Mouse (Mus musculus) T-helper 2 cell (primary cell): ENCODE measurements around the gene Vegfa.
"Not testable (repeated sequence)": the region's sequence is repeated elsewhere in the genome, so short reads cannot be mapped to it uniquely, and the experiment has no call there.

Experiments
- in situ Hi-C: fragments of 300-600 bp; cut with MboI, MseI; formaldehyde crosslinking; loops from one replicate; pipeline ENCODE4 v1.15.1; 2025; ENCODE audit warnings: high pct_unique_total_duplicates

Gene Vegfa

DNA sequence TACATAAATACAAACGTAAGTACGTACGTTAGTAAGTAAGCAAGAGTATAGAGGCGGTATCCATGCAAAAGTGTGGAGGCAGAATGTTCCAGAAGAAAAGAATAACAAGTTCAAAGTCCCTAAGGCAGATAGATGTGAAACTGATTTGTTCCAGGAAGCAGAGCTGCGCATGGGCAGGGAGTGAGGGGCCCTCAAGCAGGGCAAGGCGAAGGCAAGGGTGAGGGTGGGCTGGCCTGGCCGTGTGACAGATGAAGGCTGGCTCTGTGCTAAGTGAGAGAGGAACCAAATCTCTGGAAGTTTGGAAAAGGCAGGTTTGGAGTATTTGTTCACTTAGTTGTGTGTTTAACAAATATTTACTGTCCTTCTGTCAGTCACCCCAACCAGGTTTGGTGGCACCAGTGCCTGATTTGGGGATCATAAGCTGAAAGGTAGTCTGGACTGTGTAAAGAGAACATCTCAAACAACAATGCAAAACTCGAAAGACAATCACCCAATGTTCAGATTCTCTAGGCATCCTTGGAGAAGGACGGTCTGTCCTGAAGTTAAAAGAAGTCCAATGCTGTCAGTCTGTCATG lies 32.7 kb downstream of the Vegfa start:
- in situ Hi-C loops = no loop called here

DNA sequence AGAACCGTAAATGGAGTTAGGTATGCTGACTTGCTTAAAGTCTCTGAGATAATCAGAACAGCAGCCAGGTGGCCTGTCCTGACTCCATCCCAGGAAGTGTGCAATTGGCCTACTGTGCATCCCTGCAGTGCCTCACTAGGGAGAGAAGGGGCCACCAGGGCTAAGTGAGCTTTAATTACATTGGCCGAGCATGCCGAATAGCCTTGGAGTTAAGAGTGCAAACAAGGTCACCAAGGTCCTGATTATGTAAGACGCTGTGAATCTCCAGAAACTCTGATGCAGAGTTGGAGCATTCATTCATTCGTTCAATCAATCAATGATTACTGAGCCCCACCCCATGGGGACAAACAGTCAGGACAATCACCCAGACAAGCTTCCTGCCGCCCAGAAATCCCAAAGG lies 33.8 kb downstream of the Vegfa start:
- in situ Hi-C loops = no loop called here

DNA sequence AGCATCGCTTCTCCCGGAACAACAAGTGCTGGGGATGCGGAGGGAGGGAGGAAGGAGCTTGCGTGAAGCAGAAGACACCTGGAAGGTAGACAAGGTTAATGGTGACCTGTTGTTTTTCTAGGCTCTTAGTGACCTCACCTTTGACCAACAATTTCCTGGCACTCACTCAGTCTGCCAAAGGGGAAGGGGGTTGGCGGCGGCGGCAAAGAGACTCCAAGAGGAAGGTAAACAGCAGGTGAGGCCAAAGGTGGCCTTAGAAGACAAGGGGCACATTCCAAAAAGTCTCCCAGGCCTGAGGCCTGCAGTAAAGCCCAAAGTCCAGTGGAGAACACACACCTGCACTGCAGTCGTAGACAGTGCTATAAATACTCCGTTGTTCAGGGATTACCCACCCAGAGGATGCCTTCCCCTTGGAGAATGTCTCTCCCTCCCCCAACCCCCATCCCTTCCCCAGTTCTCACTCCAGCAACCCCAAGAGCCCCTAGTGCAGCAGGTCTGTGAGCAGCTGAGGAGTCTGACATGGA lies 35.2 kb downstream of the Vegfa start:
- in situ Hi-C loops = no loop called here

DNA sequence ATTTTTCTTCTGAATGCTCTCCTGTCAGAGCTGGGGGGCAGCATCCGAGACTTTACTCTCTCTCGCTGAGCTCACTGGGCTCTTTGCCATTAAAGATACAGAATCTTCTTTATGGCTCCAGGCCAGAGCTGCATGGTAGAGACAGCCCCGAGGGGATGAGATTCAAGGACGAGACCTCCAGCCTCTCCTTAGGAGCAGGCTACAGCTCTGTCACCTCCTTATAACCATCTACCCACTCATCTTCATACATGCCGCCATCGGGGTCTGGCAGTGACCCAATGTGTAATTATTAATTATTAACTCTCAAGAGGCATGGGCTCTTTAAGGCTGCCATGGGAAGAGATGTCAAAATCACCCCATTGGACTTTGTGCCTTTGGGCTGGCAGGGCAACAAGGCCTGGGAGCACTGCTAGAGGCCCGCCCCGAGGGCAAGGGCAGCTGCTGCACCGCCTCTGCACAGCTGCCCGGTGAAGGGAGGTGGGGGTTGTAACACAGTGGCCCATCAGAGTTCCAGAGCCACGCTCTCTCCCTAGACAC lies 37.8 kb downstream of the Vegfa start:
- in situ Hi-C loops = no loop called here

DNA sequence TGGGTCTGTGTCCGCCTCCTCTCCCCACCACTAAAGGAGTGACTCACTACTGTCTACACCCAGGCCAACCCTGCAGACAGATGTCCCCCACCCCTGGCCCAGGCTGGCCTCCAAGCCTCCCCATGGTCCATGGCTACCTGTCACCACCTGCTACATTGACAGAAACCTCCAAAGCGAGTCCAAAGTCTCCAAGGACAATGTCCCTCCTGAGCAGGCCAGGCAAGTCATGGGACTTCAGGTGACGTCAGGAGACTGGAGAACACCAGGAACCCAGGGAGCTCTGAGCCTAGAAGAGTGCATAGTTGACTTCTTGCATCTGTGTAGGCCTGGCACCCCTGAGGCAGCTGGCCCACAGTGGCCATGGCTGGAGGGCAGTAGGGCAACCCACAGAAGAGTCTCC lies 45.3 kb downstream of the Vegfa start:
- in situ Hi-C loops = no loop called here

DNA sequence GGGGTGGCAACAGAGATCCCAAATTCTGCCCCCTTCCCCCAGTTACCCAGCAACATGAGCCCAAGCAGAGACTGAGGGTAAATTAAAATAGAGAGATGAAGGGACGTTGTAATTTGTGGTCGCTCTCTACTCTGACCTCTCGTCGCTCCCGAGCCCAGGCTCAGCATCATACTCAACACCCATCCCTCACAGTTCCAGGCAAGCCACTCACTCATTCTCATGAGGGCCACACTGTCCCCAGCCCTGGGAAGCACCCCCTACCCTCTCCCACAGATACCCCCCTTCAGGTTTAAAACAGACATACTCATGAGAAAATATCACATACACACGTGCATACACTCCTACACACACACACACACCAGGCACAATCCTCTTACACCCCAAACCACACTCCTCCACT lies 45.8 kb downstream of the Vegfa start:
- in situ Hi-C loops = no loop called here

DNA sequence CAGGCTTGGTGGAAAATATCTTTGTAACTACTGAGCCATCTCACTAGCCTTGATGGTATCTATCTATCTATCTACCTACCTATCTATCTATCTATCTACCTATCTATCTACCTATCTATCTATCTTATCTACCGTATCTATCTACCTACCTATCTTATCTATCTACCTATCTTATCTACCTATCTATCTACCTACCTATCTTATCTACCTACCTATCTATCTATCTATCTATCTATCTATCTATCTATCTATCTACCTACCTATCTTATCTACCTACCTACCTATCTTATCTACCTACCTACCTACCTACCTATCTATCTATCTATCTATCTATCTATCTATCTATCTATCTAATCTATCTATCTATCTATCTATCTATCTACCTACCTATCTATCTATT lies 49.0 kb downstream of the Vegfa start:
- in situ Hi-C loops = not testable (repeated sequence)

DNA sequence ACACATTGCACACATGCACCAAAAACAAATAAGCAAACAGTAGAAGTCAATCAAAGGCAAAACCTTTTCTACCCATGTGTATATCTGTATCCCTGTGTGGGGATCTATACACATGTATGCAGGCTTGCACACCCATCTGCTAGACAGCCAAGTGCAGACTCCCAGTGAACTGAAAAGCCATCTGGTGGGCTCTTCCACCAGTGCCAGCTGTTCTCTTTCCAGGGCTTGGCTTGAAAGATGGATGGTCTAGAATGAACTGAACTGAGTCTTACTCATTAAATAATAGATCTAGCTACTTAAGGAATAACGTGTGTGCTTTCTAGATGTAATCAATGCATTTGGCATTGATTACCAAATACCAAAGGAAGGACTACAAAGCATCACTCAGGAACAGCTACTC lies 50.3 kb downstream of the Vegfa start:
- in situ Hi-C loops = no loop called here

DNA sequence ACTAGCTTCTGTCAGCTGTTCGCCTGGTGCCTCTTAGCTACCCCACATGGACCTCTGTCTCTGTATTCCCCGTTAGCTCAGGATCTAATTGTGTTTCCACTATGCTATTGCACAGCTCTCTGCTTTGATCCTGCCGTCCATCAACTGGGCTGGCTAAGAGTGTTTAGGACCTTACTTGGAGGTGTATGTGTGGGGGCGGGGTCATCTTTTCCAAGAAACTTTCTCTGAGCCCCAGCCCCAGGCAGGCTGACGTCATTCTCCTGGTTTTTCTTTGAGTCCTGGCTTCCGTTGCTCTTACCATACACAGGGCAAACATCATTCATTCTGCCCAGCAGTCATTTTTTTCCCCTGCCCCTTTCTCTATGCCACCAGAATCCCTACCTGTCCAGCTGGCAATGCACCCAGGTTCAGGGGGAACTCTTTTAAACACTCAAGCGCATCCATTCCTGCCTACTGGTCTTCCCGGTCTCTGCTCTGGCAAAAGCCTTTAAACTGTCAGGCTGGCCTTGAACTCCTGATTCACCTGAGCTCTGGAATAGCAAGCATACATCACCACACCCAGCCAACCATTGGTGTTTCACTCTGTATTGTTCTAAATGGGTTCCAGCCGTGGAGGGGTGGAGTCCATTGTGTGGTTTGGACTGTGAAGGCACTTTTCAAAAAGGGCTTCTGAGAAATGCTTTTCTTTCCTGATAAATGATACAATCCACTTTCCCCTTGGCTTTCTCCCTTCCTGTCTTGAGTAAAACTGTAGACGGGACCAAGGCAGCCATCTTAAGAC lies 53.0 kb downstream of the Vegfa start:
- in situ Hi-C loops = no loop called here

DNA sequence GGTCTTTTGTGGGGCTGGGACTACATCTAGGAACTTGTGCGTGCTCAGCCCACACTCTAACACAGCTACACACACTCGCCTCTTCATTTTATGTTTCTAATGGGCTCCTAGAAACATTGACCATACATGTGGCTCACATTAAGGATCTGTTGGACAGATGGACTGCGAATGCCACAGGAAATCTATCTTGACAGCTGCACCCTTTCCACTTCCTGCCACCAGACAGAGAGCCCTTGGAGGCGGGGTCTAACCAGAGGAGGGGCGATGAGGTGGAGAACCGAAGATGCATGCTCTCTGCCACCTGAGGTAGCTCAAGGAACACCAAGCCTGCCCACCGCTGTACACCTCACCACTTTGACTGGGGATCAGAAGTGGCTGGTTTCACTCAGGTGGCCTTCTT lies 57.7 kb downstream of the Vegfa start:
- in situ Hi-C loops = no loop called here

DNA sequence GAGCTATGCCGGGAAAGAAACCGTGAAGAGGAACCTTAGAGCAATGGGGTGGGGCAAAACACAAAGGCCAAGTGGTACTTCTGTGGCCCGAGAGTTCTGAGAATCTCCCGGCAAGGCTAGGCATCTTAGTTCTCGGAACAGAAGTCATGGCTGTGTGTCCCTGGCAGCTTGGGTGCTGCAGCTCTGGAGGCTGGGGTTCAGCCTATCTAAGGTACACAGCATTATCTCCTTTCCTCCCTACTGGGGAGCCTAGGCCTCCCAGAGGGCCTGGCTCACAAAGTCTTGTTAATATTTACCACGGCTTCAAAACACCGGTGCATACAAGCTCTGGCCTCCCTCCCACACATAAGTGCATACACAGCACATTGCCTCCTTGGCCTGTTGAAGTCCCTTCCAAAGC lies 59.0 kb downstream of the Vegfa start:
- in situ Hi-C loops = no loop called here

DNA sequence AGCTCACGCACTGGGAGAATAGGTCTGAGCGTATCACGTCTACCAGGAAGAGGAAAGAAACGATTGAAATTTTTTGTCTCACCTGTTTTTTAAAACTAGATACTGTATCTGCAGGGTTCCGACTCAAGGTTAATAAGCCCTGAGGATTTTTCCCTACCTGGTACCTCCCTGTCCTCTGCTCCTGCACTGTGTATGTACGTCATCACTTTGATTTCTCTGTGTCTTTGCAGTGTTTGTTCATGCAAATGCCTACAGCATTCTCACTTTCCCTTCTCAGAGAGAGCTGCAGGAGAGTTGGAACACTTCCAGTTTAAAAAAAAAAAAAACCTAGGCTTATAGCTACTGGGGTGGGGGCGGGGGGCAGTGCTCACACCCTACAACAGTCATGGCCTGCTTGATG lies 59.8 kb downstream of the Vegfa start:
- in situ Hi-C loops = no loop called here

DNA sequence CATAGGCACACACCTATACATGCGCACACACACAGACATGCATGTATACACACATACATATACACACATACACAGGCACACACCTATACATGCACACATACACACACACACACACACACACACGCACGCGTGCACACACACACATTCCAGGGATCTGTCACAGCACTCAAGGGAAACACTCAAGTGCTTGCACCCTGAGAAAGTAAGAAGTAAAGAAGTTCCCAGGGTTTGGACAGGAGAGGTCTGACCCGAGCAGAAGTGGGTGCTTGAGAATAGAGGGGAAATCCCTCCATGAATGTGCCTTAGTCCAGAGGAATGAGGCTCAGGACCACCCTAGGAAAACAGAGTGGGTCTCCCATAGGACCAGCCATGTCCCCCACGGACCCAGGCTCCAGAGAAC lies 60.4 kb downstream of the Vegfa start:
- in situ Hi-C loops = no loop called here

DNA sequence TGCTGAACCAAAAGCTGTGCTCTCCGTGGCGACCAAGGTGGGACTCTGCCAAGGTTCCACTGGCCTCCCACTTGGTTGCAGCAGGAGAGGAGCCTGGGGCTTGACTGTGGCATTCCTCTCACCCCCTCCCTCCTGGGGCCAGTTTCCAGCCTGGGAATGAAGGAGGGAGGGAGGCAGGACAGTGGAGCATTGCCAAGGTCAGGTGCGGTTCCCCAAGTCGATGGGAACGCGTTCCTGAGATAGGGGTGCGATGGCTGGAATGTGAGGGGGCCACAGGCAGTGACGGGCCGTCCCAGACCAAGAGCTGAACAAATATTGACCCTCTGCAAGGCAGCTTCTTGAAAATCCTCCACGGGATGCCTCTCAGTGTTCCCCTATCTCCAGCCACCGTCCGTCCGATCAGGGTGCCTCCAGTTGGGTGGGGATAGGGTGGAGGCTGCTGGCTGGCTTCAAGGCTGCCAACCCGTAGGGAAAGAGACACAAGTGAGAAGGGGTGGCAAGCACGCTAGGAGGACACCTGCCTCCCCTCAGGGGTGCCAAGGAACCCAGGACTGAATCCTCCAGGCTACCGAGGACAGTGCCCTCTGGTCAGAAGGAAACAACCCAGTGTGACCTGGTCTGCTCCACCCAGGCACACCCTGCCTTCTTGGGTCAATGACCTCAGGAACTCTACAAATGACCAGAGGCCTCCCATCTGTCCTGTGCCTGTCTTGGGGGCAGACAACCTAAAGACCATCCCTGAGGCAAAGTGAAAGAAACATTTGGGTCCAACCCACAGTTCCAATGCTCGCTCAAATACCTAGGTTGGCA lies 61.2 kb downstream of the Vegfa start:
- in situ Hi-C loops = no loop called here

DNA sequence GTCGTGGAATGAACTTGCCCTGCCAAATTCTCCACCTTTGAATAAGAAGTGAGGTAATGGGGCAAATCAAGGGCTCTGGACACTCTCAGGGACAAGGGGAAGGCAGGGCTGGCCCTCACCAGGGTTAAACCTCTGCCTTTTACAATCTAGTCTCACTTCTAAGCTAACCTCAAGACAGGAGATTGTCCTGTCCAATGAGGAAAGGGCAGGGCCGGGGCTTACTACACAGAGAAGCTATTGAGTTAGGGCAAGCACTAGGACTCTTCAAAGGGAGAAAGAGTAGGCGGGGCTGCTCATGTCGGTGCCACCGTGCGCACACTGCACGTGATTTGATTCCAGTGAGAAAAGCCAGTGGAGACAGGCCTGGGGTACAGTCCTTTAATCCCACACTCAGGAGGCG lies 62.6 kb downstream of the Vegfa start:
- in situ Hi-C loops = no loop called here

DNA sequence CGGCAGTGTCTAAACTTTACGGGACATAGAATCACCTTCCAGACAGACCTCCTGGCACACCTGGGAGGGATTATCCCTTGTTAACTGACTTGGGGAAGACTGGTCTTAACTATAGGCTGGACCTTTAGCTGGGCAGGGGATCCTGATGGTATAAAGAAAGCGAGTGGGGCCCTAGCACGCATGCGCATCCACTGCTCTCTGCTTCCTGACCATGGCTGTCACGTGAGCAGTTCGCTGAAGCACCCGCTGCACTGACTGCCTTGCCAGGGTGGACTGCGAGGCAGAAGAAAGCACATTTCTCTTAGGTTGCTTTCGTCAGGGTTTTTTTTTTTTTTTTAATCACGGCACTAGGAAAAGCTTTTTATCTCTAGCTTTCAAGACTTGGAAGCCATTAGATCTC lies 63.8 kb downstream of the Vegfa start:
- in situ Hi-C loops = no loop called here
